Mouse (Mus musculus) kidney, adult 2 months (tissue): ENCODE measurements at regions not wholly inside any gene's neighbourhood (a gene's known extent, or its start where the extent isn't known, plus 50 kb on each side); places are given as distances from the start of the nearest gene placed in this dataset.

Experiments used
- CTCF ChIP-seq: fragments of 200-500 bp; conservative IDR thresholded peaks from 2 replicates; pipeline ENCODE4 v1.5.1; 2011; ENCODE audit warnings: low read depth, mild to moderate bottlenecking, control low read depth, low read length, moderate library complexity, mixed read lengths; ENCODE audit not compliant: insufficient read depth, insufficient read length
- POLR2A ChIP-seq: fragments of 200-500 bp; IDR thresholded peaks from one replicate; pipeline ENCODE4 v1.6.1; 2011; ENCODE audit warnings: low read depth, low read length, control low read depth

GRCm38 (mm10) chr3:18937333-18938122, 690.9 kb downstream of the 1700064H15Rik start:
- TF ChIP-seq CTCF (no peak), POLR2A (no peak)
